Mouse (Mus musculus): ENCODE results near the gene Rexo5. TPM values are rescaled to one million over a fixed set of nuclear protein-coding genes. Genes with fewer than 3 reads are reported as not detected.

Gene Rexo5
- polyA plus RNA-seq, 1 experiment from 2014 or later = 27.7 TPM

DNA sequence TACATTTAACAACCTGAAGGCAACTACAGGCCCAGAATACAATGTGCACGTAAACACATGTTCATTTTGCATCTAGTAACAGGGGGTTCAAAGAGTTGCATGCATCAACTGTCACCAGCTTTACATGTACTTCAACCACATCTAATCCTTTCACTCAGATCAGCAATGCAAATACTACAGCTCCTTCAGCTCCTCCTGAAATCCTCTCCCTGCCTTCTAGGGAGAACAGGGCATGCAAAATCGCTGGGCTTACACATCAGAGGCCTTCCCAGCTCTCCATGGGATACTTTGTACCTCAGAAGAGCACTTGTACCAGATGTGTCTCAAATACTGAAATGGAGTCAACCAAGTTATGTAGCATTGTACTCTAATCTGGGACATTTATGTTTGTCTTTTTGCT, 79.2 kb downstream of the Rexo5 start:
- Histone ChIP-seq H3K4me1 (ENCODE audit: insufficient read depth, low read length) (peaks cover 3% of the 10 kb centered on the region; the same call in 1 of the 2 replicates), H3K9me3 (ENCODE audit: low read length) (no peaks in the 10 kb centered on the region), H3K4me2 (replicated peaks; ENCODE audit: low read depth, low read length) (no peak overlapping the region), H3K27me3 (ENCODE audit: insufficient read depth, low read length) (no peaks in the 10 kb centered on the region), H3K36me3 (ENCODE audit: insufficient read depth, low read length) (no peaks in the 10 kb centered on the region), H3K27ac (ENCODE audit: low read length) (no peak overlapping the region), H3K4me3 (ENCODE audit: low read length) (no peak overlapping the region), H3K9ac (replicated peaks; ENCODE audit: low read length) (no peak overlapping the region)
- ATAC-seq (ENCODE audit: low FRiP score, low TSS enrichment) = no peak
- WGBS = 71% methylated on average over 2 of the region's 2 CpGs

DNA sequence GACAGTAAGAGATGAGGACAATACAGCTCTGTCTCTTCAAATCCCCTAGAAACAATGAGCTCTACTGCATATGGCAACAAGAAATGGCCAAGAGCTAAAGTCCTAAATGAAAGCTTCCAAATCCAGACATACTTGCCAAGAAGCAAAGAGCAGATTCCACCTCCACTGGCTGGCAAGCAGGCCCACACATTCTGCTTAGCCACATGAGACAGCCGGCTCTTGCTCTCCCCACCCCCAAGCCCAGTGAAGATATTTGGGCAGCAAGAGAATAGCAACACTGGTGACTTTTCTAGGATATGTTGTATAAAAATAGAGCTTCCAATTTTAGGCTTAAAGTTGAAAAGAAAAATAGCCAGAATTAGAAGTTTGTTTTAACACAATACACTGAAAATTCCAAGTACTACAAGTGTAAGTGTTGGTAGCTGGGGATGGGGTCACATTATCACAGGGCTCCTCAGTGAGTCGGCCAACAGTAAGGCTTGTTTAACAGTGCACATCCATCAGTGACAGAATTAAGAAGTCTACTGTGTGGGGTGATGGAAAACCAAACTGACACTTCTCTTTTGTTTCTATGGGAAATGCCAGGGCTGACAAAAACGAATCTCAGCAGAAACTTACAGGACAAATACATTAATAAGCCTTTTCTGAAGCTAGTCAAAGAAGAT, 82.1 kb downstream of the Rexo5 start:
- WGBS = 58% methylated on average over 3 of the region's 3 CpGs
- Histone ChIP-seq H3K4me3 (ENCODE audit: low read length) (no peak overlapping the region), H3K9me3 (ENCODE audit: low read length) (no peaks in the 10 kb centered on the region), H3K4me2 (replicated peaks; ENCODE audit: low read depth, low read length) (no peak overlapping the region), H3K4me1 (ENCODE audit: insufficient read depth, low read length) (peaks cover 2% of the 10 kb centered on the region; the same call in 1 of the 2 replicates), H3K9ac (replicated peaks; ENCODE audit: low read length) (no peak overlapping the region), H3K27me3 (ENCODE audit: insufficient read depth, low read length) (no peaks in the 10 kb centered on the region), H3K27ac (ENCODE audit: low read length) (no peak overlapping the region), H3K36me3 (ENCODE audit: insufficient read depth, low read length) (no peaks in the 10 kb centered on the region)
- no peak for ATAC-seq (ENCODE audit: low FRiP score, low TSS enrichment)

DNA sequence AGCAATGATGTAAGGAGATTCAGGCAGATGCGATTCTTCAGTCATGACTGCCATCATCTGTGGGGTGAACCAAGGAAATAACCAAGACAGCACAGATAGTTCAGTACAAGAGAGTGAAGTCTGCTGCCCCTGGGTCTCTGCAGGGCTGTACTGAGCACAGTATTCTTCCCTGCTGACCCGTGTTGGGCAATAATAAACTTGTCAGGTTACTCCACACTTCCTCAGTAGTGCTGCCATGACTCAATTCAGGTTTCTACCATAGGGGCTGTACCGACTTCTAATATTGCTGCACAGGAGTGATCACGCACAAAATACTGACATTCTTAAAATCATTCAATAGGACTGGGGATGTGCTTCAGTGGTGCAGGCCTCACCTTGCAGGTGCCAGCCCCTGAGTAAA, 85.4 kb downstream of the Rexo5 start:
- Histone ChIP-seq H3K27ac (ENCODE audit: low read length) (no peak overlapping the region), H3K36me3 (ENCODE audit: insufficient read depth, low read length) (no peaks in the 10 kb centered on the region), H3K9me3 (ENCODE audit: low read length) (no peaks in the 10 kb centered on the region), H3K9ac (replicated peaks; ENCODE audit: low read length) (no peak overlapping the region), H3K27me3 (ENCODE audit: insufficient read depth, low read length) (no peaks in the 10 kb centered on the region), H3K4me3 (ENCODE audit: low read length) (no peak overlapping the region), H3K4me2 (replicated peaks; ENCODE audit: low read depth, low read length) (no peak overlapping the region), H3K4me1 (ENCODE audit: insufficient read depth, low read length) (no peaks in the 10 kb centered on the region; the same call in 1 of the 2 replicates)
- no peak for ATAC-seq (ENCODE audit: low FRiP score, low TSS enrichment)
- WGBS = 90% methylated on average over 4 of the region's 4 CpGs

DNA sequence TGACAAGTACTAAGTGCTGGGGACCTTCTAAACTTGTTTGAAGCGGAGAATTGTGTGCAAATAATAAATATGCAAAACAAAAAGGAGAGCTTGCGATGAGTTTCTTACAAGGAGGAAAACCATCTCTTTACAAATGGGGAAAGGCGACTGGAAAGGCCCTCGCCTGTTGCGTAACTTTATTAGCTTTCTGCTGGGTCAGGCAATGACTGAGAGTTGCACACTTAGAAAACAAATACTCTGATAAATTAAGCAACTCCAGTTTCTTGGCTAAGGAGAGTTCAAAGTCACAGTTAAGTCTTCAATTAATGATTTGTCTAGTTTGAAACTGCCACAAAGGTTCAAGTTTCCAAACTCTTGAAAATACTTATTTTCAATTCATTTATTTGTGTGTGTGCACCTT, 86.5 kb downstream of the Rexo5 start:
- Histone ChIP-seq H3K4me3 (ENCODE audit: low read length) (no peak overlapping the region), H3K4me2 (replicated peaks; ENCODE audit: low read depth, low read length) (no peak overlapping the region), H3K36me3 (ENCODE audit: insufficient read depth, low read length) (no peaks in the 10 kb centered on the region), H3K9me3 (ENCODE audit: low read length) (no peaks in the 10 kb centered on the region), H3K27me3 (ENCODE audit: insufficient read depth, low read length) (no peaks in the 10 kb centered on the region), H3K27ac (ENCODE audit: low read length) (no peak overlapping the region), H3K9ac (replicated peaks; ENCODE audit: low read length) (no peak overlapping the region), H3K4me1 (ENCODE audit: insufficient read depth, low read length) (no peaks in the 10 kb centered on the region; the same call in 1 of the 2 replicates)
- ATAC-seq (ENCODE audit: low FRiP score, low TSS enrichment) = no peak
- WGBS = 90% methylated on average over 5 of the region's 5 CpGs

DNA sequence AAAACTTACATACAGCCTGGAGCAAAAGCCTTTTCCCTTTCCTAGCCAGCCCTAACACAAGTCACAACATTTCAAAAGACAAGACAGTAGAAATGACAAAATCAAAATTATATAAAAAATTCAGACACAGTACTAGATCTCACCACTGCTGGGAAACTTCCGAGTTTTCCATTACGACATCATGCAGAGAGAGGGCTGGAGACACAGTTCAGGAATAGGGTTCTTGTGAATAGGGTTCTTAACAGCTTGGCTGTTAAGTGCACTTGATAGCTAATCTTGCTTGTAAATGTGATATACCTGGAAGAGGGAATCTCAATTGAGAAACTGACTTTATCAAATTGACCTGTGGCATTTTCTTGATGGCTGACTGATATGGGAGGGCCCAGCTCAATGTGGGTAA, 87.4 kb downstream of the Rexo5 start:
- no peaks in the 10 kb centered on the region for H3K36me3 ChIP-seq (ENCODE audit: insufficient read depth, low read length)
- H3K4me3 ChIP-seq (ENCODE audit: low read length) = no peak overlapping the region
- no peaks in the 10 kb centered on the region for H3K27me3 ChIP-seq (ENCODE audit: insufficient read depth, low read length)
- ATAC-seq (ENCODE audit: low FRiP score, low TSS enrichment) = no peak
- H3K9me3 ChIP-seq (ENCODE audit: low read length) = no peaks in the 10 kb centered on the region
- H3K9ac ChIP-seq (replicated peaks; ENCODE audit: low read length) = no peak overlapping the region
- 91% methylated on average over 2 of the region's 2 CpGs for WGBS
- H3K4me2 ChIP-seq (replicated peaks; ENCODE audit: low read depth, low read length) = no peak overlapping the region
- no peak overlapping the region for H3K27ac ChIP-seq (ENCODE audit: low read length)
- no peaks in the 10 kb centered on the region for H3K4me1 ChIP-seq (ENCODE audit: insufficient read depth, low read length)

DNA sequence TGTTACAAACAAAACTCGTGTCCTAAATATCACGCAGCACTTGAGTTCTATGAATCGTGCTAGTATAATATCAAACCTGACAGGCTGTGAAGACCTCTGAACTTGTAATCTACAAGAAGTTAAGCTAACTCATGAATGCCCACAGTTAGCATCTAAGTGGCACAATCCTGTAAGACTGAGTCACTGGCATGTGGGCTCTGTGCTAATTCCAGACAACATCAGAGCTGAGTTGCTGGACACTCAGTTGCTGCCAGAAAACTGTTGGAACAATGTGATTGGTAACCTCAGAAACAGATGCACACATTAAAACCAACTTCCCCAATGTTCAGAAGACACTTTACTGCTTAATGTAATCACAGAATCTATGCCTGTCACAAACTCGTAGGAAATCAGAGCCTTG, 94.1 kb downstream of the Rexo5 start:
- Histone ChIP-seq H3K36me3 (ENCODE audit: insufficient read depth, low read length) (no peaks in the 10 kb centered on the region), H3K9me3 (ENCODE audit: low read length) (no peaks in the 10 kb centered on the region), H3K4me2 (replicated peaks; ENCODE audit: low read depth, low read length) (no peak overlapping the region), H3K4me3 (ENCODE audit: low read length) (no peak overlapping the region), H3K4me1 (ENCODE audit: insufficient read depth, low read length) (no peaks in the 10 kb centered on the region), H3K9ac (replicated peaks; ENCODE audit: low read length) (no peak overlapping the region), H3K27me3 (ENCODE audit: insufficient read depth, low read length) (no peaks in the 10 kb centered on the region), H3K27ac (ENCODE audit: low read length) (no peak overlapping the region)
- 87% methylated on average over 4 of the region's 4 CpGs for WGBS
- no peak for ATAC-seq (ENCODE audit: low FRiP score, low TSS enrichment)

DNA sequence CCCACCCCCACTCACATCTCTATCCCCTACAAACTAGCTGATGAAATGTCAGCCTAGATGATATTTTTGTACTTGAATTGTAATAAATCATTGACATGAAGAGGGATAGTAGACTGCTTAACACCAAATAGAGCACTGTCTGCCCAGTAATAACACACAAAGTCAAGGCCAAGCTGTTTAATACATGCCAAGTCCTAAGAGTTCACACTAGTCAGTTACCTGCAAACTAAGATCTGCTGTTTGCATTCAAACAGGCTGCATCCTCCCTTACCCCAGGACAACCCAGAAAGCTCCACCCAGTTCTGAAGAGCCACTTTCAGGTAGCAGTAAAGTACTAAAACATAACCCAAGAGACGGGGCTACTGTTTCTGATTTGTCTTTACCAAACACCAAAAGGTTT, 98.4 kb downstream of the Rexo5 start:
- Histone ChIP-seq H3K4me2 (replicated peaks; ENCODE audit: low read depth, low read length) (no peak overlapping the region), H3K9ac (replicated peaks; ENCODE audit: low read length) (no peak overlapping the region), H3K36me3 (ENCODE audit: insufficient read depth, low read length) (no peaks in the 10 kb centered on the region), H3K27ac (ENCODE audit: low read length) (no peak overlapping the region), H3K9me3 (ENCODE audit: low read length) (no peaks in the 10 kb centered on the region), H3K4me3 (ENCODE audit: low read length) (no peak overlapping the region), H3K4me1 (ENCODE audit: insufficient read depth, low read length) (peaks cover 19% of the 10 kb centered on the region), H3K27me3 (ENCODE audit: insufficient read depth, low read length) (no peaks in the 10 kb centered on the region)
- ATAC-seq (ENCODE audit: low FRiP score, low TSS enrichment) = no peak
- 89% methylated on average over 1 of the region's 1 CpGs for WGBS

DNA sequence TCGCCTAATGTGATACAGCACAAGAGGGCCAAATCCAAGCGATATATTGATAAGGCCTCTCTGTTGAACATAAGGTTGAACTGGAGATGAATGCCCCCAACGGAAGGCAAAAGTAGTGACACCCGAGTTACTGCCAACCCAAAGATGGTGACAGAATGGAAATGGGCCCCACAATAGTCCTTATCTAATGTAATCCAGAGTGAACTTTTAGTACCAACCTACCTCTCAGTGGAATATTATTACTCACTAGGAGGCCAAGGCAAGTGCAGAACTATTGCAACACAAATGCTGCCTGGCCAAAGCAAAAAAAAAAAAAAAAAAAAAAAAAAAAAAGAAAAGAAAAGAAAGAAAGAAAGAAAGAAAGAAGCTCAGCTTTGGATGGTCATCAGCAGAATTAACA, 98.9 kb downstream of the Rexo5 start:
- WGBS = 98% methylated on average over 4 of the region's 4 CpGs
- H3K4me2 ChIP-seq (replicated peaks; ENCODE audit: low read depth, low read length) = no peak overlapping the region
- no peak overlapping the region for H3K4me3 ChIP-seq (ENCODE audit: low read length)
- no peak for ATAC-seq (ENCODE audit: low FRiP score, low TSS enrichment)
- no peak overlapping the region for H3K27ac ChIP-seq (ENCODE audit: low read length)
- H3K36me3 ChIP-seq (ENCODE audit: insufficient read depth, low read length) = no peaks in the 10 kb centered on the region
- peaks cover 19% of the 10 kb centered on the region for H3K4me1 ChIP-seq (ENCODE audit: insufficient read depth, low read length)
- H3K9ac ChIP-seq (replicated peaks; ENCODE audit: low read length) = no peak overlapping the region
- H3K27me3 ChIP-seq (ENCODE audit: insufficient read depth, low read length) = no peaks in the 10 kb centered on the region
- H3K9me3 ChIP-seq (ENCODE audit: low read length) = no peaks in the 10 kb centered on the region

DNA sequence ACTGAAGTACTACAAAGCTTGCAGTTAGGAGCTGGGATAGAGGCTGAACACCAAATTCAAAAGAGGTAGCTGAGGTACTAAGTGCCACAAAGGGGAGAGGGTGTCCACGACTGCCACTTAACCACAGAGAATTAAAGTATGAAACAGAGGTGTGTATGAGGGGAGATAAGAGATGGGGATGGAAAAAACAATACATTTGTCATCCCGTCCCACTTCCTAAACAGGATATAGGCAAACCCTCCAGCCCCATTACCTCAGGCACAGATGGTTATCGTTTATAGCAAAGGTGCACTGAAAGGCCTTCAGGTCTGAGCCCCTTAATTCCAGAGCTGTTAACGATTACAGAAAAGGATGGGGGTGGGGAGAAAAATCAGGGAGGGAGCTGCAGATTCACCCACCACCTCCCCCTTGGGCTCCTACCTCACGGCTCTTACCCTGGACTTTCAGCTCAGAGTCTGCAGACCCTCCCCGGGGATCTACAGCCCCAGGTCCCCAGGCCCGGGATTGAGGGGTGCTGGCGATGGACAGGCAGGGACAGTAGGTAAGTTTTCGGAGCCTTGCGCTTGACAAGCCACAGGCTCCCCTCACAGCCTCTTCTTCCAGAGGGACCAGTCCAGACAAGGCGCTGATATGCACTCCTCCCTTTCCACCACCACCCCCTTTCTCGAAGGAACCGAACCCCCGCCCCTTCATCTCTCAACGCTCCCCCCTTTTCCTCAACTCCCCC, 101.2 kb downstream of the Rexo5 start:
- under 1% methylated on average over 14 of the region's 15 CpGs for WGBS
- Histone ChIP-seq H3K9ac (replicated peaks; ENCODE audit: low read length) (peak overlapping the region; percentile 82), H3K4me1 (ENCODE audit: insufficient read depth, low read length) (peaks cover 19% of the 10 kb centered on the region), H3K4me3 (ENCODE audit: low read length) (peak overlapping the region; percentile 73), H3K27me3 (ENCODE audit: insufficient read depth, low read length) (no peaks in the 10 kb centered on the region), H3K27ac (ENCODE audit: low read length) (peak overlapping the region; percentile 75), H3K9me3 (ENCODE audit: low read length) (no peaks in the 10 kb centered on the region), H3K4me2 (replicated peaks; ENCODE audit: low read depth, low read length) (peak overlapping the region; percentile 61), H3K36me3 (ENCODE audit: insufficient read depth, low read length) (no peaks in the 10 kb centered on the region)
- ATAC-seq (ENCODE audit: low FRiP score, low TSS enrichment) = peak; percentile 73

All from kidney, embryonic 16.5 days (tissue).